Mouse (Mus musculus): Measurements from ENCODE around the gene Xpo5.

Gene Xpo5

DNA sequence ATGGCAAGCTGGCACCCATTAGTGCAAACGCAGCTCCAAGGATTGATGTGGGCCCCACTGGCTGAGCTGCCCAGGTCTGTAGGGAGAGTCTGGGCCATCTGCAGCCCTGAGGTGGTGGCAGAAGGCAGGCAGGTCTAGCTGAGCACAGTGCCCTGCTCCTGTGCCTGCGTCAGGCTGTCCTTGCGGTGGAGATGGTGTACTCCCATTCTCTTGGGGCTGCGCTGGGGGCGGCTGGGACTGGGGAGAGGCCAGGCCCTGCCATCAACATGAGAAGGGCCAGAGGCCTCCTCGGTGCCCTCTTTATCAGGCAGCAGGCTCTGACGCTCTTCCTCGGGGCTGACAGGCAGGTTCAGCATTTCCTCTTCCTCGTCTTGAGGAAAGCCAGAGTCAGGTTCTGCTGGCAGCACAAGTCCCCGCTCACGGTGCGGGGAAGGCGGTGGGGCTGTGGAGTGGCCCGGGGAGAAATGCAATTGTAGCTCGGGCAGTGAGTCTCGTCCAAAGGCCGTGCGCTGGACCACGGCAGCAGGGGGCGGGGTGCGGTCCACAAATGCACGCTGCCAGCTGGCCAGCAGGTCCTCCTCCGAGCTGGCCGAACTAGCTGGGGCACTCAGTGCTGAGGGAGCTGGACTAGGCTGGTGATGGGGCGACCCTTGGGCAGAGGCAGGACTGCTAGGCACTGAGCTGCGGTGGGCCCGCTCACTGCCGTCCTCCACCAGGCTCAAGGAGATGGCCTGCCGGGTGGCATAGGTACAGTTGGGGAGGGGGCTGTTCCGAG, 55.9 kb downstream of the Xpo5 start:
- in situ Hi-C loops (cut with MboI, MseI), result no loop called here

GRCm38 (mm10) chr17:46259675-46260074, 57.1 kb downstream of the Xpo5 start:
- in situ Hi-C loops (cut with MboI, MseI), result loop anchor here (10.0 kb wide), 1 partner anchor 145 kb away; no protein-coding TSS in a partner anchor

DNA sequence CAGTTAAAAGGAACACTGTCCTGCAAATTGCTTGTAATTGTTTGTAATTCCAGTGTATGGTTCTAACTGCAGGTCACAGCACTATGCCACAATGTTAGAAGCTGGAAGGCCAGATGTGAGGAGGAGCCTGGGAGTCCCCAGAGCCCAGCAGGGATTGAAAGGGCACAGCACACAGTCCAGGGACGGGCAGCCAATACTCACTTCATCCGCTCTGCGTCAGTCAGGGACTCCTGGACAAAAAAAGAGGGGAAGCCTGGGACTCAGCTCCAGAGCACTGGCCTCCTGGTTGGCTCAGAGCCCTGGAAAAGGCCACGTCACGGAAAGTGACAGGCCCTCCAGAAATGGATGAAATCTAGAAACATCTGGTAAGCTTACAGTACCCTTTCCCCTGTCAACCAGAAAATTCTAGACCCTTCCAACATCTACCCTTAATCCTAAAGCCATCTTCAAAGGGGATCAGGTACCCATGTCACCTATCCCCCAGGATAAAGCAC, 59.7 kb downstream of the Xpo5 start:
- in situ Hi-C loops (cut with MboI, MseI), result loop anchor here (10.0 kb wide), 1 partner anchor 143 kb away; no protein-coding TSS in a partner anchor

DNA sequence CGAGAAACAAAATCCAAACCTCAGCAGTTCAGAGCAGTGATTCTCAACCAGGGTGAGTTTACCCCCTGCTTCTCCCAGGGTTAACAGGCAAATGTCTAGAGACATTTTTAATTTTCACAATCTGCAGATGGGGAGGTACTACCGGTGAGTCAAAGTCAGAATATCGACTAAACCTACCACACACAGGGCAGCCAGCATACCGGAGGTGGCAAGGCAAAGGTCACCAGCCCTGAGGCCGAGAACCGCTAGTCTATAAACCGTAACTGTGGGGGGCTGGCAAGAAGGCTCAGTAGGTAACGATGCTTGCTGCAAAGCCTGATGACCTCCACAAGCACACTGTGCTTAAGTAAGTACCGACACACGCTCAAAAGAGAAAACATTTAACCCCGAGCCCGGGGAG, 62.9 kb downstream of the Xpo5 start:
- in situ Hi-C loops (cut with MboI, MseI), result loop anchor here (5.0 to 10.0 kb wide), 2 partner anchors 107 to 139 kb away; no protein-coding TSS in a partner anchor

- in situ Hi-C loops (cut with MboI, MseI), result loop anchor here (5.0 to 10.0 kb wide), 2 partner anchors 106 to 139 kb away; no protein-coding TSS in a partner anchor
These were observed 63.5 kb downstream of the Xpo5 start for GRCm38 (mm10) chr17:46265918-46266618.

DNA sequence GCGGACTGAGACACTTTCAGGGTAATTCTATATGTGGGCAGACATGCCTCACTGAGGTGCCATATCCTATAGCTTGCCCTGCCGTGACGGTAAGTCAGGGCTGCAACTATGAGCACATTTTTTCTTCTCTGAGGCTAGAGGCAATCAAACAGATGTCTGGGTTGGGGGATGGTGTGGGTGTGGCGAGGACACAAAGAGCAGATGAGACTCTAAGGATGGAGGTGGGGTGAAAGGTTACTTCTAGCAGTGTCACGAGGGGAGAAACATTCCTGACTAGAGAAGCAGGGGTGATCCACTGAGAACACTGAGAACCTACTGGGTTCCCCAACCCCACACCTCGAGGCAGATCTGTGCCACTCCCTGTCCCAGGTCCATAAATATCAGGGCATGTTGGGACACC, 64.4 kb downstream of the Xpo5 start:
- in situ Hi-C loops (cut with MboI, MseI), result loop anchor here (5.0 to 10.0 kb wide), 2 partner anchors 105 to 138 kb away; no protein-coding TSS in a partner anchor

GRCm38 (mm10) chr17:46267511-46267910, 64.9 kb downstream of the Xpo5 start:
- in situ Hi-C loops (cut with MboI, MseI), result loop anchor here (5.0 to 10.0 kb wide), 2 partner anchors 105 to 137 kb away; no protein-coding TSS in a partner anchor

DNA sequence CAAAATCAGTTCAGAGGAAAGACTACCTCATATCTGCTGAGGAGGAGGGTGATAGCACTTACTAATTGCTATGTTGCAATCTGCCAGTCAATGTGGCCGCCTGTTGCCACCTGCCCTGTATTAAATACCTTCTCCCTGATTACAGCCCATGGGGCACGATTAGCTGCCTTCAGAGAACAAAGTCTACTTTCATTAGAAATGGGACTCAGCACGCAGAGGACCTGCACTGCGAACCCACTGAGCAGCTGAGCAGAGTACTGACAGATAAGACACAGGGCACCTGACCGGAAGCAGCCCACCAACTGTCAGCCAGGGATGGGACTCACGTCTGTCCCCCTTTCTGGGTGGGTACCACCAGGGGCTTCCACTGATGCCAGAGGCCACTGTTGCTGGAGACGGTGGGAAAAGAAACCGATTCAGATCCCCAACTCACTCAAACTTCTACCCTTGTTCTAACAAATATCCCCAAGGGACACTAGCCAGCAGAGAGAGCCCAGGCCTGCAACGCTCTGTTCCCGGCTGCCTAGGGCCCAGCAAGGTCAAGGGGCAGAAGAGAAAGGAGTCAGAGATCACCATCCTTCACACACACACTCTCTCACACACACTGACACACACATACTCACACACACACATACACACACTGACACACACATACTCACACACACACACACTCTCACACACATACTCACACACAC, 65.6 kb downstream of the Xpo5 start:
- in situ Hi-C loops (cut with MboI, MseI), result loop anchor here (5.0 to 10.0 kb wide), 2 partner anchors 104 to 137 kb away; no protein-coding TSS in a partner anchor

- in situ Hi-C loops (cut with MboI, MseI), result loop anchor here (5.0 to 10.0 kb wide), 2 partner anchors 102 to 135 kb away; no protein-coding TSS in a partner anchor
These were observed 67.4 kb downstream of the Xpo5 start for GRCm38 (mm10) chr17:46269771-46270534.

DNA sequence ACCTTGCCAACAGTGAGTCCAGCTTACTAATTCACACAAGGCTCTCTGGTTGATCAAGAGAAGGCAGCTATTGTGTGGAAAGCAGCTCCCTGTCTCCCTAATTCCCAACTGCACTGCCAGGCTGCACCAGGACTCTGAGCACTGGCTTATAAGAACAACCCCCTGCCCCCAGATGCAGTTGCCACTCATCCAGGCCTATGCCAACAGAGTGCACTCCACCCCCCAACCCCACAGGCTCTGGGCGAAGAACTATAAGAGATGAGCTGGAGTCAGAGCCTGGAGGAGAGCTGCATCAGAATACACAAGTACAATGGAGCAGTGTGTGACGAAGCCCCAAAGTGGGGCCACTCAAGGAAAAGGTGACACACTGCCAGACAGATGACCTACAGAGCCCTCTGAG, 69.5 kb downstream of the Xpo5 start:
- in situ Hi-C loops (cut with MboI, MseI), result no loop called here

DNA sequence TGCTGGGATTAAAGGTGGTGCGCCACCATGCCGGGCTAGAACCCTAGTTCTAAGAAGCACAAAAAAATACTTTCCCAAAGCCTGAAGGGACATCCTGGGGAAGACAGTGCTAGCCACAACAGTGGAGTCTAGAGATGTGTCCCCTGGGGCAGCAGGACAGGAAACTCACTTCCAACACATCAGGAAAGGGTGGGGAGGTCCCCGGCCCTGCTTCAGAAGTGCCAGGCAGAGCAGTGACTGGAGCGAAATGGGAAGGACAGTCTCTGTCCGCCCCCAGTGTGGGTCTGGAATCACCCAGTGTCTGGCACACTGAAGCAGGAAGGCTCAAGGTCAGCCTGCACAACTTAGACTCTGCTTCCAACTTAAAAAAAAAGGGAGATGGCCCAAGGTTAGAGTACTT, 70.1 kb downstream of the Xpo5 start:
- in situ Hi-C loops (cut with MboI, MseI), result no loop called here

DNA sequence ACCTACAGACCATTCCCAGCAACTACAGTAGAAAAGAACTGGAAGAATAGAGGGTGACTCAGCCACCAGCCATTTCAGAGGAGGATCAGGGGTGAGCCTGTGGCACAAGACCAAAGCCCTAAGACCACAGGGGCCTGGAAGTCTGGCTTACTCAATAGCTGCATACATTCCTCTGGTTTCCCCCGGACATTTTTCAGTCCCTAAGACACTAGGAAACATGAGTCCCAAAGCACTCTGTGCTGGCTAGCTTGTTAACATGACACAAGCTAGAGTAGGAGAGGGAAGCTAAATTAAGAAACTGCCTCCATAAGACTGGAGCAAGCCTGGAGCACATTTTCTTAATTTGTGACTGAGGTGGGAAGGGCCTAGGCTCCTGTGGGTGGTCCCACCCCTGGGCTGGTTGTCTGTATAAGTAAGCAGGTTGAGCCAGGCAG, 71.2 kb downstream of the Xpo5 start:
- in situ Hi-C loops (cut with MboI, MseI), result no loop called here

- in situ Hi-C loops (cut with MboI, MseI), result no loop called here
These were observed 71.9 kb downstream of the Xpo5 start for GRCm38 (mm10) chr17:46274465-46274864.

- in situ Hi-C loops (cut with MboI, MseI), result no loop called here
These were observed 72.5 kb downstream of the Xpo5 start for GRCm38 (mm10) chr17:46275034-46275433.

- in situ Hi-C loops (cut with MboI, MseI), result no loop called here
These were observed 72.9 kb downstream of the Xpo5 start for GRCm38 (mm10) chr17:46275506-46275905.

GRCm38 (mm10) chr17:46277586-46277985, 75.0 kb downstream of the Xpo5 start:
- in situ Hi-C loops (cut with MboI, MseI), result no loop called here

DNA sequence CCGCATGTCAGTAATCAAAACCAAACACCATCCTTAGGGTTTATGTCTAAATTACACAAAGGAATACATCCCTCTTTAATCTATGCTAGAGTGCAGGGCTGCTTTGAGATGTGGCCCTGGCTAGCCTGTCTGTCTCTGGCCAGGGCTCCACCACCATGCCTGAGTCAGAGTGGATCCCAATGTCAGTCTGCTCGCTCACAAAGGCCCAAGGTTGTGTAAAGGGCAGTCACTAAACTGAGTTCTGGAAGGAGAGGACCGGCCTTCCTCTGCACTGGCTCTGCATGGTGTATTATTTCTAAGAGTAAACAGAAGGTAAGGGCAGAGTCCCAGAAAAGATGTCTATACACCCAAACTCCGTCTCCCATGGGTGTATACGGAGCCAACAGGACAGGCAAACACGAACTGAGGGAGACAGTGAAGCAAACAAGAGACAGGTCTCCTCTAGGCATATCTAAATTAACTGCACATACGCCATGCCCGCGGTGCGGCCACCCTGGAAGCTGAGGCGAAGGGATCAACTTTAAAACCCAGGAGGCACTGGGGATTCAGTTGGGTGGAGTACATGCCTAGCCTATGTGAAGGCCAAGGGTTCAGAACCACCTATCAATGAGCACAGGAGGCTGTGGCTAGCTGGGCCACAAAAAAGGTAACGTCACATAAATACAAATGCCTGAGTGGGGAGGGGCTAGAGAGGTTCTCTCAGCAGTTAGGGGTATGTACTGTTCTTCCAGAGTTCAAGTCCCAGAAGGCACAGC, 75.6 kb downstream of the Xpo5 start:
- in situ Hi-C loops (cut with MboI, MseI), result no loop called here

- in situ Hi-C loops (cut with MboI, MseI), result no loop called here
These were observed 80.0 kb downstream of the Xpo5 start, which contains the start of gene Tjap1 for GRCm38 (mm10) chr17:46282483-46283123. Gene Tjap1, minus strand, starts transcription at chr17:46283026.

GRCm38 (mm10) chr17:46283140-46283539, 80.6 kb downstream of the Xpo5 start:
- in situ Hi-C loops (cut with MboI, MseI), result no loop called here

Data from regulatory T cell (primary cell).